8 mouse cellular contexts compared by ENCODE assay signal in genomic region chr1:71654221-71654620, GRCm38 (mm10). TPM values are rescaled to one million over a fixed set of nuclear protein-coding genes. Genes with fewer than 3 reads are reported as not detected.
DNase-seq lines count a peak whose midpoint lies in the region; ATAC-seq and TF ChIP-seq lines count a peak whose summit lies in the region.

No protein-coding gene starts in this region.

- H3K27me3 ChIP-seq in kidney, embryonic 14.5 days (ENCODE audit: control insufficient read depth, insufficient read depth, low read length) = no peaks in the 10 kb centered on the region
- no peaks in the 10 kb centered on the region for H3K27me3 ChIP-seq in embryonic facial prominence, embryonic 13.5 days
- 0 out of 2 replicates have a peak, but pooled peaks cover 4% of the 10 kb centered on the region for H3K27me3 ChIP-seq in hindbrain, postnatal 0 days (ENCODE audit: insufficient read depth, low read length)
- peaks cover 33% of the 10 kb centered on the region for H3K27me3 ChIP-seq in midbrain, embryonic 15.5 days (replicated peaks)

- intact Hi-C loops in left cerebral cortex, postnatal 10 days (cut with DNase I) = no loop called here

- H3K4me1 ChIP-seq in kidney, embryonic 14.5 days (ENCODE audit: control insufficient read depth, insufficient read depth, low read length) = peaks cover 24% of the 10 kb centered on the region; the same call in 1 of the 2 replicates
- peaks cover 26% of the 10 kb centered on the region for H3K4me1 ChIP-seq in embryonic facial prominence, embryonic 13.5 days
- no peaks in the 10 kb centered on the region; the same call in 1 of the 2 replicates for H3K4me1 ChIP-seq in hindbrain, postnatal 0 days (ENCODE audit: insufficient read depth, low read length)
- H3K4me1 ChIP-seq in midbrain, embryonic 15.5 days = peaks cover 15% of the 10 kb centered on the region

- H3K4me3 ChIP-seq in kidney, embryonic 14.5 days (ENCODE audit: low read length) = peak overlapping the region; percentile 74
- H3K4me3 ChIP-seq in embryonic facial prominence, embryonic 13.5 days = peak overlapping the region; percentile 83
- peak overlapping the region; percentile 66 for H3K4me3 ChIP-seq in hindbrain, postnatal 0 days (ENCODE audit: low read length)
- peak overlapping the region; percentile 74 for H3K4me3 ChIP-seq in midbrain, embryonic 15.5 days

- H3K27ac ChIP-seq in kidney, embryonic 14.5 days (ENCODE audit: low read depth, low read length) = peak overlapping the region; percentile 93; the same call in 1 of the 2 replicates
- H3K27ac ChIP-seq in embryonic facial prominence, embryonic 13.5 days = peak overlapping the region; percentile 98
- no peak overlapping the region for H3K27ac ChIP-seq in hindbrain, postnatal 0 days
- H3K27ac ChIP-seq in midbrain, embryonic 15.5 days = no peak overlapping the region

- no peak for TF ChIP-seq CTCF in hindbrain, postnatal 0 days (IDR thresholded peaks at IDR 0.05; ENCODE audit: low read depth)

- H3K9ac ChIP-seq in kidney, embryonic 14.5 days (ENCODE audit: low read depth, low read length) = peak overlapping the region; percentile 81
- H3K9ac ChIP-seq in embryonic facial prominence, embryonic 13.5 days = peak overlapping the region; percentile 94
- peak overlapping the region; percentile 55; the same call in 1 of the 2 replicates for H3K9ac ChIP-seq in hindbrain, postnatal 0 days (replicated peaks; ENCODE audit: low read length)
- H3K9ac ChIP-seq in midbrain, embryonic 15.5 days = no peak overlapping the region

- WGBS in kidney, embryonic 14.5 days = 13% methylated on average over 8 of the region's 8 CpGs
- WGBS in embryonic facial prominence, embryonic 13.5 days = 11% methylated on average over 8 of the region's 8 CpGs
- WGBS in hindbrain, postnatal 0 days = 16% methylated on average over 8 of the region's 8 CpGs
- 17% methylated on average over 8 of the region's 8 CpGs for WGBS in midbrain, embryonic 15.5 days

- ATAC-seq in kidney, embryonic 14.5 days (ENCODE audit: low FRiP score, low TSS enrichment) = no peak
- ATAC-seq in embryonic facial prominence, embryonic 13.5 days (ENCODE audit: insufficient number of reproducible peaks, insufficient read depth, low FRiP score, low TSS enrichment, low read depth) = no peak
- ATAC-seq in hindbrain, postnatal 0 days = no peak
- no peak for ATAC-seq in midbrain, embryonic 15.5 days (replicated peaks)

- H3K4me2 ChIP-seq in kidney, embryonic 14.5 days (replicated peaks; ENCODE audit: low read depth, low read length) = peak overlapping the region; percentile 81
- peak overlapping the region; percentile 82 for H3K4me2 ChIP-seq in embryonic facial prominence, embryonic 13.5 days
- H3K4me2 ChIP-seq in hindbrain, postnatal 0 days (ENCODE audit: low read depth, low read length) = peak overlapping the region; percentile 100
- peak overlapping the region; percentile 98 for H3K4me2 ChIP-seq in midbrain, embryonic 15.5 days

- no peaks in the 10 kb centered on the region for H3K9me3 ChIP-seq in kidney, embryonic 14.5 days (ENCODE audit: control insufficient read depth, low read length)
- no peaks in the 10 kb centered on the region for H3K9me3 ChIP-seq in embryonic facial prominence, embryonic 13.5 days
- no peaks in the 10 kb centered on the region for H3K9me3 ChIP-seq in hindbrain, postnatal 0 days (ENCODE audit: low read length)
- H3K9me3 ChIP-seq in midbrain, embryonic 15.5 days = no peaks in the 10 kb centered on the region

- no peak for DNase-seq in kidney, adult 18-20 months
- DNase-seq in hindbrain, postnatal 0 days (ENCODE audit: low spot score) = no peak
- no peak for DNase-seq in left cerebral cortex, postnatal 10 days (ENCODE audit: extremely low spot score in 1 of 2, low spot score in 2 of 2)
- no peak for DNase-seq in urinary bladder, adult 18-20 months (ENCODE audit: low spot score in 2 of 2)
- DNase-seq in kidney, adult 11 months = no peak

- peaks cover 14% of the 10 kb centered on the region; the same call in 1 of the 2 replicates for H3K36me3 ChIP-seq in kidney, embryonic 14.5 days (ENCODE audit: control insufficient read depth, insufficient read depth, low read length)
- H3K36me3 ChIP-seq in embryonic facial prominence, embryonic 13.5 days = peaks cover 15% of the 10 kb centered on the region
- no peaks in the 10 kb centered on the region for H3K36me3 ChIP-seq in hindbrain, postnatal 0 days (ENCODE audit: insufficient read depth, low read length)
- no peaks in the 10 kb centered on the region for H3K36me3 ChIP-seq in midbrain, embryonic 15.5 days (replicated peaks)

RNA-seq across cellular contexts. Expression of gene Fn1, which starts 1.2 kb away (rescaled TPM):
- polyA plus RNA-seq in kidney, embryonic 14.5 days (2014; fragmentation: Nextera tagmentation; extraction: Ambion mirVana) = 129 and 158 TPM in 2 replicates
- polyA plus RNA-seq in embryonic facial prominence, embryonic 13.5 days (2015; fragmentation: Nextera tagmentation; extraction: Ambion mirVana) = 187 and 225 TPM in 2 replicates
- 64.1 and 81.6 TPM in 2 replicates for total RNA-seq in hindbrain, postnatal 0 days (2014; rRNA removed)
- 23.6 and 26.6 TPM in 2 replicates for polyA plus RNA-seq in hindbrain, postnatal 0 days (2015; fragmentation: Nextera tagmentation; extraction: Ambion mirVana)
- 38.3 and 41.2 TPM in 2 replicates for polyA plus RNA-seq in midbrain, embryonic 15.5 days (2015; fragmentation: Nextera tagmentation; extraction: Ambion mirVana)
- total RNA-seq in left cerebral cortex, postnatal 10 days (2021) = 100 to 1,000 TPM; 109 to 121 TPM

Comparison
In these comparisons a context has a peak if more than half of its experiments do, and no peak if none do; other contexts are left out.
1. H3K27ac ChIP-seq: peak in kidney, embryonic 14.5 days (single experiment) and embryonic facial prominence, embryonic 13.5 days (single experiment); none in hindbrain, postnatal 0 days (single experiment) and midbrain, embryonic 15.5 days (single experiment).
2. Peak in every context shown above with its lines, with median percentiles within 50 percentile points of each other: H3K4me2 ChIP-seq and H3K4me3 ChIP-seq.